Mouse (Mus musculus) megakaryocyte, embryonic 14.5 days (primary cell): ENCODE measurements around the gene Vps37b.

Source experiments
- FLI1 ChIP-seq: IDR thresholded peaks from 2 replicates; pipeline ENCODE4 v1.6.1; 2012; ENCODE audit warnings: low read length, inconsistent platforms, mixed read lengths
- GATA1 ChIP-seq: IDR thresholded peaks from 3 replicates; pipeline ENCODE4 v1.6.1; 2012; ENCODE audit warnings: mixed read lengths, low read length, inconsistent platforms, borderline replicate concordance

- TF ChIP-seq GATA1 = no peak
- no peak for TF ChIP-seq FLI1
Measured at GRCm38 (mm10) chr5:124012885-124013284, 19.2 kb downstream of the Vps37b start.
